Mouse (Mus musculus) hindbrain, embryonic 11.5 days (tissue): ENCODE results near the gene Aldh16a1. TPM values are rescaled to one million over a fixed set of nuclear protein-coding genes. Genes with fewer than 3 reads are reported as not detected.

ENCODE experiments used
- ATAC-seq: fragments of 200-750 bp; cut with Nextera tagmentation; 2 replicates; pipeline ENCODE4 v1.8.0; 2017; ENCODE audit warnings: mild to moderate bottlenecking, moderate TSS enrichment, moderate library complexity; ENCODE audit not compliant: low FRiP score
- DNase-seq: peaks from one replicate; pipeline ENCODE4 v3.0.0-alpha.2; 2015; ENCODE audit warnings: low spot score
- H3K27ac ChIP-seq: fragments of 300-500 bp; sonication (generic); 2 replicates; pipeline ENCODE4 v1.5.1; 2014; ENCODE audit warnings: mild to moderate bottlenecking, low read depth, low read length
- H3K27me3 ChIP-seq: fragments of 300-500 bp; sonication (generic); 2 replicates; pipeline ENCODE4 v1.6.1; 2014; ENCODE audit warnings: mild to moderate bottlenecking, low read length, moderate library complexity, mixed read lengths; ENCODE audit not compliant: control insufficient read depth, insufficient read depth
- H3K36me3 ChIP-seq: fragments of 300-500 bp; sonication (generic); 2 replicates; pipeline ENCODE4 v1.6.1; 2014; ENCODE audit warnings: mild to moderate bottlenecking, low read length, moderate library complexity, mixed read lengths; ENCODE audit not compliant: control insufficient read depth, insufficient read depth
- H3K4me1 ChIP-seq: fragments of 300-500 bp; sonication (generic); replicated peaks from 2 replicates; pipeline ENCODE4 v1.6.1; 2014; ENCODE audit warnings: low read length, mixed read lengths; ENCODE audit not compliant: control insufficient read depth, insufficient read depth
- H3K4me2 ChIP-seq: fragments of 300-500 bp; sonication (generic); replicated peaks from 2 replicates; pipeline ENCODE4 v1.6.1; 2014; ENCODE audit warnings: mild to moderate bottlenecking, low read depth, low read length
- H3K4me3 ChIP-seq: fragments of 300-500 bp; sonication (generic); 2 replicates; pipeline ENCODE4 v1.5.1; 2014; ENCODE audit warnings: low read depth, low read length
- H3K9ac ChIP-seq: fragments of 300-500 bp; sonication (generic); 2 replicates; pipeline ENCODE4 v1.6.1; 2014; ENCODE audit warnings: low read depth, low read length
- H3K9me3 ChIP-seq: fragments of 300-500 bp; sonication (generic); 2 replicates; pipeline ENCODE4 v1.6.1; 2016; ENCODE audit warnings: low read length; ENCODE audit not compliant: control insufficient read depth
- WGBS: fragments of 180-500 bp; shearing (Covaris S2); extraction: QIAGEN DNeasy Blood & Tissue Kit; methylation state at CpG from one replicate; pipeline ENCODE4 v1.1.7; 2014; 5-methylcytosine and 5-hydroxymethylcytosine counted together
- polyA plus RNA-seq: library from polyadenylated mRNA; unstranded; fragments of >200 nt; fragmentation: Nextera tagmentation; extraction: Ambion mirVana; gene quantifications from 2 replicates; pipeline ENCODE4 v1.2.1, GENCODE M21; 2014

Gene Aldh16a1
- polyA plus RNA-seq, 1 experiment from 2014 or later: 28.6 TPM

GRCm38 (mm10) chr7:45148534-45149098 lies 5.8 kb downstream of the Aldh16a1 start:
- Histone ChIP-seq H3K27me3 (no peaks in the 10 kb centered on the region), H3K4me1 (no peaks in the 10 kb centered on the region; the same call in 1 of the 2 replicates), H3K9ac (no peak overlapping the region), H3K36me3 (no peaks in the 10 kb centered on the region), H3K27ac (no peak overlapping the region), H3K4me2 (no peak overlapping the region), H3K4me3 (no peak overlapping the region), H3K9me3 (no peaks in the 10 kb centered on the region)
- DNase-seq: no peak
- ATAC-seq: no peak
- 63% methylated on average over 4 of the region's 4 CpGs for WGBS

- ATAC-seq (no peak), DNase-seq (no peak)
- 86% methylated on average over 11 of the region's 11 CpGs for WGBS
Measured at GRCm38 (mm10) chr7:45147899-45148298, 6.5 kb downstream of the Aldh16a1 start.

GRCm38 (mm10) chr7:45147267-45147666 lies 7.1 kb downstream of the Aldh16a1 start:
- WGBS: 93% methylated on average over 11 of the region's 11 CpGs
- no peak overlapping the region for H3K9ac ChIP-seq
- H3K9me3 ChIP-seq: no peaks in the 10 kb centered on the region

More at GRCm38 (mm10) chr7:45147899-45148298, 6.5 kb downstream of the Aldh16a1 start:
- Histone ChIP-seq H3K4me2 (no peak overlapping the region), H3K36me3 (no peaks in the 10 kb centered on the region), H3K9me3 (no peaks in the 10 kb centered on the region), H3K9ac (no peak overlapping the region), H3K27ac (no peak overlapping the region), H3K4me3 (no peak overlapping the region), H3K4me1 (no peaks in the 10 kb centered on the region), H3K27me3 (no peaks in the 10 kb centered on the region)

GRCm38 (mm10) chr7:45145460-45145859 lies 8.9 kb downstream of the Aldh16a1 start:
- 96% methylated on average over 8 of the region's 8 CpGs for WGBS
- Histone ChIP-seq H3K27me3 (no peaks in the 10 kb centered on the region), H3K27ac (no peak overlapping the region), H3K4me1 (no peaks in the 10 kb centered on the region), H3K9ac (no peak overlapping the region), H3K36me3 (no peaks in the 10 kb centered on the region), H3K4me3 (no peak overlapping the region), H3K9me3 (no peaks in the 10 kb centered on the region), H3K4me2 (no peak overlapping the region)
- DNase-seq (no peak), ATAC-seq (no peak)

More at GRCm38 (mm10) chr7:45147267-45147666, 7.1 kb downstream of the Aldh16a1 start:
- Histone ChIP-seq H3K27me3 (no peaks in the 10 kb centered on the region), H3K4me1 (no peaks in the 10 kb centered on the region), H3K27ac (no peak overlapping the region), H3K4me3 (no peak overlapping the region), H3K36me3 (no peaks in the 10 kb centered on the region), H3K4me2 (no peak overlapping the region)
- no peak for DNase-seq
- ATAC-seq: no peak

GRCm38 (mm10) chr7:45144368-45145174 lies 9.8 kb downstream of the Aldh16a1 start:
- H3K27me3 ChIP-seq: no peaks in the 10 kb centered on the region
- no peak for DNase-seq
- H3K4me3 ChIP-seq: no peak overlapping the region
- H3K36me3 ChIP-seq: no peaks in the 10 kb centered on the region
- no peak overlapping the region for H3K9ac ChIP-seq
- no peak overlapping the region for H3K27ac ChIP-seq
- WGBS: 91% methylated on average over 13 of the region's 13 CpGs
- H3K9me3 ChIP-seq: no peaks in the 10 kb centered on the region
- ATAC-seq: no peak
- no peak overlapping the region for H3K4me2 ChIP-seq
- no peaks in the 10 kb centered on the region for H3K4me1 ChIP-seq

GRCm38 (mm10) chr7:45141914-45142313 lies 12.5 kb downstream of the Aldh16a1 start:
- no peaks in the 10 kb centered on the region for H3K27me3 ChIP-seq
- no peak for DNase-seq
- no peak overlapping the region for H3K4me2 ChIP-seq
- no peak overlapping the region for H3K27ac ChIP-seq
- WGBS: 96% methylated on average over 5 of the region's 5 CpGs
- no peaks in the 10 kb centered on the region for H3K4me1 ChIP-seq
- ATAC-seq: no peak
- no peak overlapping the region for H3K9ac ChIP-seq
- no peaks in the 10 kb centered on the region for H3K36me3 ChIP-seq
- no peak overlapping the region for H3K4me3 ChIP-seq
- H3K9me3 ChIP-seq: no peaks in the 10 kb centered on the region

GRCm38 (mm10) chr7:45141319-45141718 lies 13.1 kb downstream of the Aldh16a1 start:
- H3K9me3 ChIP-seq: no peaks in the 10 kb centered on the region
- H3K4me1 ChIP-seq: no peaks in the 10 kb centered on the region
- no peak overlapping the region for H3K4me3 ChIP-seq
- DNase-seq (no peak), ATAC-seq (no peak)
- H3K27me3 ChIP-seq: no peaks in the 10 kb centered on the region
- no peak overlapping the region for H3K27ac ChIP-seq
- no peaks in the 10 kb centered on the region for H3K36me3 ChIP-seq
- H3K4me2 ChIP-seq: no peak overlapping the region
- no peak overlapping the region for H3K9ac ChIP-seq
- 80% methylated on average over 3 of the region's 3 CpGs for WGBS

GRCm38 (mm10) chr7:45139904-45140723 lies 14.3 kb downstream of the Aldh16a1 start:
- ATAC-seq: no peak

More at GRCm38 (mm10) chr7:45139904-45140723, 14.3 kb downstream of the Aldh16a1 start:
- Histone ChIP-seq H3K36me3 (no peaks in the 10 kb centered on the region), H3K4me3 (no peak overlapping the region), H3K27me3 (peaks cover 2% of the 10 kb centered on the region; the same call in 1 of the 2 replicates), H3K4me2 (no peak overlapping the region), H3K9me3 (no peaks in the 10 kb centered on the region), H3K27ac (no peak overlapping the region), H3K9ac (no peak overlapping the region), H3K4me1 (no peaks in the 10 kb centered on the region; the same call in 1 of the 2 replicates)
- DNase-seq: no peak
- WGBS: 76% methylated on average over 8 of the region's 8 CpGs
